Mouse (Mus musculus) retina, postnatal 7 days (tissue): ENCODE measurements around the gene Pdxp.
"Not testable (repeated sequence)": the region's sequence is repeated elsewhere in the genome, so short reads cannot be mapped to it uniquely, and the experiment has no call there.

Source experiments
- DNase-seq: peaks from one replicate; pipeline ENCODE4 v3.0.0-alpha.2; 2012; ENCODE audit warnings: low read depth, low spot score

The Pdxp gene

DNA sequence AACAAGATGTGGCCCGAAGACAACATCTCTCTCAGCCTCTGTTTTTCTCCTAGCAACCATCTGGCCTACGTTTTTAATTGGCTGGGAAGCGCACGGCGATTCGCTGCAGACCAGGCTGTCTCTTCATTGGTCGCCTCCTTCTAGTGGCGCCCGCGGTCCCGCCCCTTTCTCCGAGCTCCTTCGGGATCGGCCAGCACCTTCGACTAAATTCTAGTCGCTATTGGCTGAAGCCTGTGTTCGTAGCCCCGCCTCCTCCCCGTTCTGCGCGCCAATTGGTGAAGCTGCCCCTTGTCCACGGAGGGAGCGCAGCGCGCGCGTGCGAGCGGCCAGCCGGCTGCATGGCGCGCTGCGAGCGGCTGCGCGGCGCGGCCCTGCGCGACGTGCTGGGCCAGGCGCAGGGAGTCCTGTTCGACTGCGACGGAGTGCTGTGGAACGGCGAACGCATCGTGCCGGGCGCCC is at the start of gene Pdxp:
Gene Pdxp (plus strand): TSS at position 288 of the 459 bp plus-strand sequence.
- peak; percentile 98 for DNase-seq

DNA sequence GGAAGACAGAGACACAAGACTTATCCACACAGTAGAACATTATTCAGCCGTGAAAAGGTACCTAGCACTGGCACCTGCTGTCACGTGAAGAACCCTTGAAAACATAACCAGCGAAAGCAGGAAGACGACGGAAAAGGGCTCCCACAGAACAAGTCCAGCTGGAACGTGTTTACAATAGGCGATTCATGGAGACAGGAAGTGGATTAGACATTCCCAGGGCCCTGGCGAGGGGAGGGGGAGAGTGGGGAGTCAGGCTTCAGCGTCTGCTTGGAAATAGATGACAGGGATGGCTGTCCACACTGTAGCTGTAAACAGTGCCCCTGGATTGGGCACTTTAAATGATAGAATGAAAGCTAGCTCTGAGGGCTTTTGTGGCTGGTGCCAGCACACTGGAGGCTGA is 45.3 kb upstream of the Pdxp start:
- DNase-seq, result no peak

DNA sequence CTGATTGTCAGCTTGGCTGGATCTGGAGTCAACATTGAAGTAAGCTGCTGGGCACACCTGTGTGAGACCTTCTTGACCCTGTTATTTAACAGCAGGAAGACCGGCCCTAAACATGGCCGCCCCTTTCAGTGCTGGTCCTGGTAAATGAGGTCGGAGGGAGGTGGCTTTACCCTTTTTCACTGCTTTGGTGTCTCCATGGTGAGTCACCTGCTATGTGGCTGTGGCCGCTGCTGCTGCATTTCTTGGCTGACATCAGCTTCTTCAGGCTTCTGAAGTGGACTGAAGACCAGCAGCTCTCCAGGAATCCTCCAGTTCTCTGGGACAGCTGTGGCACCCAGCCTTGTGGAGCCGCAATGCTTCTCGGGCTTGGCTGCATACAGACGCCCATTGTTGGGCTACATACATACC is 44.9 kb upstream of the Pdxp start:
- DNase-seq, result no peak

DNA sequence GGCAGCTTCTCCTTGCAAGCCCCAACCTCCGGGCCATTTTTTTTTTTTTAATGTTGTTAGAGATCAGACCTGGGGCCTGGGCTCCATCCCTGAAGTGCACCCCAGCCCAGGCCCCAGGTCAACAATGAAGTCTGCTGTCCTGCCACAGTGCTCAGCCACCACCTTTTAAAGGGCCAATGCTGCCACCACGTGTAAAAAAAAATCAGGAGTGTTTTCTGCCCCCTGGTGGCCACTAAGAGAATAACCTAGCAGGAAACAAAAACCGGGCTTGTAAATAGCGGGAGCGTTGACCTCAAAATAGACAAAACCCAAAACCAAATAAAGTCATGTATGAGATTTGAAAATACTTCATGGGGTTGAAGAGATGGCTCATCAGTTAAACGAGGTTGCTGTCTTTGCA is 43.9 kb upstream of the Pdxp start:
- no peak for DNase-seq

DNA sequence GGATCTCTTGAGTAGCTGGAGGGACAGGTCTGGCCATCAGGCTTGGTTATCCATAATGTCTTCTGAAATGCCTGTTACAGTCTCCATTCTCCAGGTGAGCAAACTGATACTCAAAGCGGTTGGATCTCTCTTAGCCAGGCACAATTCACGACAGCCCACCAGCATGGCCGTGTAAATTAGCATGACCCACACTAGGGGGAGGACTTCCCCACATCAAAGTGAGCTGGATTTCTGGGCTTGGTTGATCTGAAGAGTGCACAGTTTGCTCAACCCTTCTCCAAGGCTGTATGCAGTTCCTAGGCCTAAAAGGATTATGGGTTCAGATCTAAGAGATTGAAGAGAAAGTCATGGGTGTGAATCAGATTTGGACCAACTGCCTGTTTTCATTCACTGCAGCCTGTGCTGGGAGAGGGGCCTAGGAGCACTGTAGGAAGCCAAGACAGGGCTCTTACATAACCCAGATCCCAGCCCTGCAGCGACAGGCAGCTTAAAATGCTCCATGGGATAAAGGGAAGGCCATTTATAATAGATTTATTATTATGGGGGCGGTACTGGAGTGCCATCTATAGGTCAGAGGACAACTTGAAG is 41.6 kb upstream of the Pdxp start:
- DNase-seq, result no peak

DNA sequence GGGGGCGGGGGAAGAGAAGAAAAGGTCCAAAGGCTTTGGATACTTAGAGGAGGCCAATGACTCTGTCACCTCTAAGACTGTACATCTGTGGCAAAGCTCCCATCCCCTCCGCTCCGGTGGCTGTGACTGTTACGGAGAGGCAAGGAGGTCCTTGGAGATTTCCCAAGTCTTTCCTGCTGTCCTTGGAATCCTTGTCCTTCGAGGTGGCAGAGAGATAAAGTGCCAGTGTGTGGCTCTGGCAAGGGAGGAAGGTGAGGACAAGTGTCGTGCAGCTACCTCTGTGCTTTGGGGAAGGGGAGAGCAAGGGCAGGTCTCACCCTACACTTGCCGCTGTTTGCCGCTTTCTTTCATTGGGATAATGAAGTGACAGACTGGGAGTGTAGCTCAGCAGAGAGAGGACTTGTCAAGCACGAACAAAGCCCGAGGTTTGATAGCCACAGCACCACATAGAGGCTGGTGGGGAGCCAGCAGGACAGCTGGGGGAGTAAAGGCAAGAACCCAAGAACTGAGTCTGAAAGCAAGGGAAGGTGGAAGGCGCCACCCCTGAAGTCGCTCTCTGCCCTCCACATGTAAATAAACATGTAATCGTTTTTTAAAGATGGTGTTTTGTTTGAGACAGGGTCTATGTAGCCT is 39.8 kb upstream of the Pdxp start:
- DNase-seq, result no peak

DNA sequence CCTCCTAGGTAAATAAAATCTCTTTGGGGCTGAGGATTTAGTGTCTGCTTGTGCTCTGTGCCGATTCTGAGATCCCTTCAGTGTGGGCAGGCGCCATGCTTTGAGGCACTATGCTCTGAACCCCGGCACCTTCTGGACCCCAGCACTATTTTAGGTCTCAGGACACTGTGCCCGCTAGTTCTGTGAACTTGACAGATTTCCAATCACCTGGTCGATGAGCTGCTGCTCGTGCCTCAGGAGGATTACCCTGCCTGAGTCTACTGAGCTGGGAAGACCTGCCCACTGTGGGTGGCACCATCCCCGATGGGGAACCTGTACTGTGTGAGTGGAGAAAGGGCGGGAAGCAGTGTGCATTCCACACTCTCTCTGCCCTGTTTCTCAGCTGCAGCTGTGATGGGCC is 38.7 kb upstream of the Pdxp start:
- no peak for DNase-seq

DNA sequence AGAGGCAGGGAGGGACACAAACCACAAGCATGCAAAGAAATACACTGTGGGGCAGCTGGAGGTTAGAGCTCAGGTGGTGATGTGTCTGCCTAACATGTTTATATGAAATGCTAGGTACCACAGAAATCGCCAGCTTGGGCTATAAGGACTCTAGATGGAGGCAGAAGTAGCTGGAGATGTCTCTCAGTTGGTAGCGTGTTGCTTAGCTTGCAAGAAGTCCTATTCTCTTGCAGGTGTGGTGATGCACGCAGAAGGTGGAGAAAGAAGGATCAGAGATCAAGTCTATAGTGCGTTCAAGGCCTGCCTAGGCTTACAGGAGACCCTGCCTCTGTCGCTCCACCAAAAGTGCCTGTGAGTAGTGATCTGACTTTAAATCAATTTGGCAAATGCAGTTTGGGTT is 38.2 kb upstream of the Pdxp start:
- no peak for DNase-seq

DNA sequence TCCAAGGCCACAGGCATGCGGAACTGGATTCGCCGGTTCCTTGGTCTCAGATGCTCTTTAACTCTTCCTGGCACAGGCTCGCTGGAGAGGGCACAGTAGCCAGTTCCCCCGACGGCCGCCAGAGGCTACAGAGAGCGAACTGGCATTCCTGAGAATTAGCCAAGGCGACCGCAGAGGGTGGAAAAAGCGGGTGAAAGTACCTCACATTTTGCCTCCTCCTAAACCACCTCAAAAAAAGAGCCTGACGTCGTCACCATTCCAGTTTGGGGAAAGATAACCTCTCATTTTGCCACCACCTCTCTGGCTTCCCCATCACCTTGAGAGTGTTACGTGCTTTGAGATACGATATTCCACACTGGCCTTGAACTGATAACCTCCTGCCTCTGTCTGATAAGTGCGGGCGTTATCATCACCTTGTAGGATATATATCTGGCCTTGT is 37.4 kb upstream of the Pdxp start:
- DNase-seq, result peak; percentile 41

DNA sequence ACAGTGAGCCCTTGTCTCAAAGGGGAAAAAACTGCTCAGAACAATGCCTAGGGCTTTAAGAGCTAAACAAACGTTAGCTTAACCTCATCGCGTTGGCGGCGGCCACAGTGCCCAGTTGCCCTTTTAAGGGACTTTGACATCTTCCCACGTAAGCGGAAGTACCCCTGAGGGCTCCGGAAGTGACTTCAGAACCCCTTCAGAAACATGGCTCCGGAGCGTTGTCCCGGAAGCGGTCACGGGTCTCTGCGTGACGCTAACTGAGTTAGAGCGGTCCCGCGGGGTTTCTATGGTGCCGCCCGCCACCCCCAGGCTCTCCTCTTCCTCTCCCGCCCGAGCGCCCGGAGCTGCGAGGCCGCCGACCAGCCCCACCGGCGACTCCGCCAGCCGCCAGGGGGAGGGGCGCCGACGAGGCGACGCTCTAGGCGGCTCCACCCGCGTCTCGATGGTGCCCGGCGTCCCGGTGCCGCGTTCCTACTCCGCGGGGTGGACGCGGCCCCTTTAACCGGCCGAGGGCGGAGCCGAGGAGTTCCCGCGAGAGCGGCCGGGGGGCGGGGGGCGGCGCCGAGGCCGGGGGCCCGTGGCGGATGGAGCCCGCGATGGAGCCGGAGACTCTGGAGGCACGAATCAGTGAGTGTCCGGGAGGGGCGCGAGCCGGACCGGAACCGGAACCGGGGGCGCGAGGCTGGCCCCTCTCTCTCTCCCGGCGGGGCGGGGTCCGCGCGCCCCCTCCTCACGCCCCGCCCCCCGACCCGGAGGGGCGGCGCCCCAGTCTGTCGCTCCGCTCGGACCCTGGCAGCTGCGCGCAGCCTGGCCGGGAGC is 36.5 kb upstream of the Pdxp start, which contains the start of gene Gga1:
Gene Gga1 (plus strand): TSS at position 200 of the 819 bp plus-strand sequence.
- peak; percentile 96 for DNase-seq

DNA sequence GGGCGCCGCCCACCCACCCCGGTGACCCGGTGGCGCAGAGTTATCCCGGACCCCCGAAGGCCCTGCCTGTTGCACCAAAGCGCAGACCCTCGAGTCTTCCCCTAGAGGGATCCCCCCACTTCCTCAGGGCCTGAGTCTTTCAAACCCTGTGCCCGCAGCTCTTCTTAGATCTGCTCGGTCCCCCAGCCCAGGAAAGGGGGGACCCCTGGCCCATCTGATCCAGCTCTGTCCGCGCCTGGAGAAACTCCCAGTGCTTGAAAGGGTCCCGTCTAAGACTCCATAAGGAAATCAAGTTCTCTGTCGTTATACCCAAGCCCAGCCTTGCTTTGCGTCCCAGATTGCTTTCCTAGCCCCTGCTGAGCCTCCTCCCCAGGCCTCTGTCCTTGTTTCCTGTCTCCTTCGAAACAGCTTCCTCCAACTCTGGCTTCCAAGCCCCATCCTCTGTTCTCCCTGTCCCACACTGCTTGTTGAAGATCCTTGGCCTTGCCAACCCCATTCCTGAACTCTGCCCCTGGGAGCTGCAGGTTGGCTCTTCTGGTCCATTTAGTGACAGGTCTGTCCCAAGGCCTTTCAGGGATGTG is 35.8 kb upstream of the Pdxp start:
- DNase-seq, result no peak

DNA sequence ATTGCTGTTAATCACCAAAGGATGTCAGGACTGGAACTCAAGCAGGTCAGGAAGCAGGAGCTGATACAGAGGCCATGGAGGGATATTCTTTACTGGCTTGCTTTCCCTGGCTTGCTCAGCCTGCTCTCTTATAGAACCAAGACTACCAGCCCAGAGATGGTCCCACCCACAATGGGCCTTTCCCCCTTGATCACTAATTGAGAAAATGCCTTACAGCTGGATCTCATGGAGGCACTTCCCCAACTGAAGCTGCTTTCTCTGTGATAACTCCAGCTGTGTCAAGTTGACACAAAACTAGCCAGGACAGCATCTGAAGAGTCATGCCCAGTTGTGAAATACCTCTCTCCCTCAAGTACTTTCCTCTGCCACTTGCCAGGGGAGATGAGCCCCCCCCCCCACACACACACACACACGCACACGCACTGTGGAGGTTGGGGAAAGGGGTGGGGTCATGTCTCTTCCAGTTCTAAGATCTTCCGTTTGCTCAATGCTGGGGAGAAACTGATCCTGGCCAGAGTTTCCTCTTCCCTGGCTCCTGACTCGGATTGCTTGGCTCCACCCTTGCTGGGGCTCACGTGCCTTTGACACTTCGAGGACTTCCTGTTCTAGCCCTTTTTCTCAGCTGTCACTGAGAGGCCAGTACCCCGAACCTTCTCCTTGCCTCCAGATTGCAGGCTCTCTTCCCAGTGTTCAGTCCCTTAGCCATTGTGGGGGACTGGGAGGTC is 34.8 kb upstream of the Pdxp start:
- DNase-seq, result not testable (repeated sequence)

DNA sequence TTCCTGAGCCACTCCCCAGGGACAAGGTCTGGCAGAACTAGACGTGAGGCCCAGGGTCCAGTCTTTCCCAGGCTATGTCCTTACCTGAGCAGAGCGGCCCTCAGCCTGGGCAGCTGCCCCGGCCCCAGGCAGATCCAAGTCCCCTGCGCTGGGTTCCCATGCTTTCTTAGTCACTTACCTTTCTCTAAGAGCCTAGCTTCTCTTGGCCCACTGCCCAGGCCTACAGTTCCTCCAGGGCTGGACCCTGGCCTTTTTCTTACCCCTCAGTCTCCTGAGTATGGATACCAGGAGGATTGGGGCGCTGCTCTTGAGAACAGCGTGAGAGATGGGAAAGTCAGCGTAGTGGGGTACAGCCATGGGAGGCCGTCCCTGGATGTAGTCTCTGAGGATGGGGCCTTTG is 33.3 kb upstream of the Pdxp start:
- DNase-seq, result no peak

DNA sequence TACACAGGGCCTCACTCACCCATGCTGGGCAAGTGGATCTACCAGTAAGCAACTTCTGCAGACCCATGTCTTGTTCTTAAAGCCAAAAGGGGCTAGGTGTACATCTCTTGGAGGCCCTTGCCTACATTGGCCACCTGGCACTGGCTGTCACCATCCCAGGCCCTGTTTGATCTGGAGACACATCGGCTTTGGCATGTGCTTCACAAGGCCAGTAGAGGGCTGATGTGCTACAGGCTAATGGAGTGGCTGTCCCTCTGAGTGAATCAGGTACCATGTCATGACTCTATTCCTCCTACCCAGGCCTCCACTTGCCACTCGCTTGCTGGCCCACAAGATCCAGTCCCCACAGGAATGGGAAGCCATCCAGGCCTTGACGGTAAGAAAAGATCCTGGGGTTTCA is 31.9 kb upstream of the Pdxp start:
- DNase-seq, result no peak

DNA sequence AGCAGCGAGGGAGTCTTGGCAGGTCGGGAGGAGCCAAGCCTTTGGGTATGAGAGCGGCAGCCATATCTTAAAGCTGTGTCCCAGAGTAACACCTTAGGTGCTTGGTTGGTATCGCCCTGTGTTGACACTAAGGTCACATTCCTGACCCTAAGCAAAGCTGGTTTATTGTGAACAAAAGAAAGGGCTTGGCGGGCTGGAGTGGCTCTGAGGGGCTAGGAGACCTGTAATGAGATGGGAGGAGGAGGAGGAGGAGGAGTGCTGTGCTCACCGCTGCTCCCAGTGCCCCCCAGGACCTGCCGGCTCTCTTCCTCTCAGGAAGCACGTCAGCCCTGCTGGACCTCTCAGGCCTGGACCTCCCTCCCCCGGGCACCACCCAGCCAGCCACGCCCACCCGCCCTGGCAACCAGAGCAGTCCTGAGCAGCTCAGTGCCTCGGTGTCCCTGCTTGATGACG is 24.3 kb upstream of the Pdxp start:
- DNase-seq, result no peak

DNA sequence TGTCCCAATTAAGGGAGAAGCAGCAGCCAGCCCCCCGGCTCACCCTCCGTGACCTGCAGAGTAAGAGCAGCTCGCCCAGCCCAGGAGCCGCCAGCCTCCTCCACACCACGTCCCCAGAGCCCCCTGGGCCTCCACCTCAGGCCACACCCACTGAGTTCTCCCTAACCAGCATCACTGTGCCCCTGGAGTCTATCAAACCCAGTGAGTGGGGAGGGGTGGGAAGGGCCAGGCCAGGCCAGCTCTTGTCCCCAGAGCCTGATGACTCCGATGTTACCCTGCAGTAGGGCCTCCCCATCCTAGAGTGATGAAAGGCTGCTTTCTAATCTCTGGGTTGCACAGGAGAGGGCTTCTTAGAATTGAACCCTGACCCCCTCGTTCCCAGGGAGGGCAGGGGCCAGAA is 21.3 kb upstream of the Pdxp start:
- DNase-seq, result no peak

DNA sequence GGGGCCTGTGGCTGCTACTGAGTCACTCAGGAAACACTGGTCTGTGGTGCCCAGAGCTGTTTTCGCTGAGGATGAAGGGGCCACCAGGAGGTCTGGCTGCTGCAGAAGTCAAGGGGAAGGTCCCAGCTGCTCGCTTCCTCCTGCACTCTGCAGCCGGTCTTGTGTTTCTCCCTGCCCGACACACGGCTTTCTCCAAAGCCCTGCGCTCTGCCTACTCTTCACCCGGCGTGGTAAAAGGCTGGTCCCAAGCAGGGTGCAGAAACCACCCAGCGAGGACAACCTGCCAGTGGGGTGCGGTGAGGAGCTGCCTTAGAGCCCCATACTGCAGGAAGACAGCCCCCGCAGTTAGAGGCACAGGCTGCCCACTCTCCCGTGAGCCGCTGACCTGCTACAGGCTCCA is 19.0 kb upstream of the Pdxp start:
- no peak for DNase-seq

DNA sequence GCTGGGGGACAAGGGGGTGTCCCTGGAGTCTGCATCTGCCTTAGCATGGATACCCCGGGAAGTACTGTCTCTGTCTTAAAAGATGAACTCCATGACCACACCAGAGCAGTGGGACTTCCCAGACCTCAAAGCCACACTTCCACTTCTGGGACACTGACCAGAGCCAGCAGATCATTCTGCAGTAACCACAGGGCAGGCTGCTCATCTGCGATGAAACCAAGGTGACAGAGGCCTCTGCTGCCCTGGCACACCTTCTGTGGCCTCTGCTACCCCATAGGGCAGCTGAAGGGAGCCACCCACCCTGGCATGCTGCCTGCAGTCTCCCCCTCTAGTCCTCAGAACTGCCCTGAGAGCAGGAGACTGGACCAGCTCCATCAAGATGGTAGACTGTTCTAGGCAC is 18.0 kb upstream of the Pdxp start:
- DNase-seq, result no peak

DNA sequence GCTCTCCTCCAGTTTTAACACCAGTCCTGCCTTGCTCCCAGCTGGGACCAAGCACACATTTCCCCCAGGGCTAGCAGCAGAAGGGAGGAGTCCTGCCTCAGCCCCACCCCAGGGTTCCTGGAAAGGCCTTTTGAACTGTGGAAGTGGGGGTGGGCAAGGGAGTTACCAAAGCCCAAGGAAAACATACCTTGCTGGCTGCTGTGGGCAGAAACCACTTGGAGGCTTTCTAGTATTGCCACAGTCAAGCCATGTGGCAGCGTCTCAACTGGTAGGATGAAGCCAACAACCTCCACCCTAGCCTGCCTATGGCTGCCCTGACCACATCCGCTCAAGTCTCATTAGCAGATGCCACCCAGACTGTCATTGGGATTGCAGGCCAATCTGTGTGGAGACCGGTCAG is 17.6 kb upstream of the Pdxp start:
- no peak for DNase-seq

DNA sequence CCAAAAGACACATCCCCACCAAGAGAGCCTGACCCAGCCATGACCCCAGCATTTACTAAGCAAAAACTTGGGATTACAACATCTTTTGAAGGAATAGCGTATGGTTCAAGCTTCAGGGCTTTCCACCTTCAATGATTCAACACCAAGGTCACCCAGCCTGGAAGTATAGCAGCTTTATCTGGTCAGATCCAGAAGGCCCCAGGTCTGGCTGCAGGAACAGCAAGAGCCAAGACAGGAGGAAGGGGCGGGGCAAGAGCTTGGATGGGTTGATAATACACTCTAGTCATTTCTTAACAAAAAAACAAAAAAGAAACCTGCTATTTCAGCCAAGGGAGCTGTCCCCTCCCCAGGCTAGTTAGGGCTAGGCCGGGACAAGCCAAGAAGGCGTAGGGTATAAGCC is 16.2 kb upstream of the Pdxp start:
- no peak for DNase-seq

DNA sequence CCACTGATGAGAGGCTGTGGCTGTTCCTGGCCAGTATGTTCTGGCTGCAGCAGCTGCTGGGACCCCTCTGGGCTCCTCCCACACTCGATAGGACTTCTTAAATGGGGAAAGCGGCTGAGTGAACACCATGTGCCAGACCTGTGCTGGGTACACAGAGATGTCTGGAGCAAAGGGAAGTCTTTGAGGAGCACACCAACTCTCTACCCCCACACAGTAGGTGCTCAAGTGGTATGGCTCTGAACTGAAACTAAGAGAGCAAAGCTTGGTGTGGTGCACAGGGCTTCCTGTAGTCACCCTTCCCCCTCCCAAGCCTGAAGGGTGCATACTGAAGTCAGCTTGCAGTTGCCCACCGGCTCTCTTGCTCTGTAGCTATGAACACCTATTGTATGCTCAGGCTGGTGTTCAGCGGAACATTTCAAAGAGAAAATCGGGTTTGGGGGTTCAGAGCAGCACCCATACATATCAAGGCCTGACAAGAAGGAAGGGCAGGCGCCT is 15.2 kb upstream of the Pdxp start:
- no peak for DNase-seq

DNA sequence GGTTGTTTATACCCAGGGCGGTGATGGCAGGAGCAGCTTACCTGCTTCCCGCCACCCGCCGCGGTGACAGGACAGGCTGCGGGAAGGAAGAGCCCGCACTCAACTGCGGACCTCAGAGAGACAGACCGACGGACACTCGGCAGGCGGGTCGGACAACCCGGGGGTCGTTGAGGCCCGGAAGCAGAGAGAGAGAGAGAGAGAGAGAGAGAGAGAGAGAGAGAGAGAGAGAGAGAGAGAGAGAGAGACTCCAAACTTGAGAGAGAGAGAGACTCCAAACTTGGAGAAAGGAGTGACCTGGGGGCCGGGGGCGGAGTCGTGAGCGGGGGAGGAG is 14.3 kb upstream of the Pdxp start, which contains the start of gene Gm49510:
Gene Gm49510 (plus strand): TSS at position 259 of the 331 bp plus-strand sequence.
- no peak for DNase-seq
